Mouse (Mus musculus) kidney, adult 2 months (tissue): ENCODE measurements at regions not wholly inside any gene's neighbourhood (a gene's known extent, or its start where the extent isn't known, plus 50 kb on each side); places are given as distances from the start of the nearest gene placed in this dataset.

ENCODE experiments used
- DNase-seq: peaks from one replicate; pipeline ENCODE4 v3.0.0; 2021
- H3K27ac ChIP-seq: fragments of 200-500 bp; 2 replicates; pipeline ENCODE4 v1.5.1; 2012; ENCODE audit warnings: low read depth, low read length, control low read depth, inconsistent platforms; ENCODE audit not compliant: insufficient read depth
- H3K27me3 ChIP-seq: fragments of 200-500 bp; replicated peaks from 2 replicates; pipeline ENCODE4 v1.6.1; 2012; ENCODE audit warnings: mild to moderate bottlenecking, moderate library complexity, low read length, inconsistent platforms; ENCODE audit not compliant: control insufficient read depth, insufficient read depth
- H3K36me3 ChIP-seq: fragments of 200-500 bp; 2 replicates; pipeline ENCODE4 v1.6.1; 2012; ENCODE audit warnings: mild to moderate bottlenecking, moderate library complexity, low read length, inconsistent platforms; ENCODE audit not compliant: control insufficient read depth, insufficient read depth
- H3K4me1 ChIP-seq: fragments of 200-500 bp; 2 replicates; pipeline ENCODE4 v1.6.1; 2011; ENCODE audit warnings: low read length; ENCODE audit not compliant: control insufficient read depth, insufficient read depth
- H3K4me3 ChIP-seq: fragments of 200-500 bp; 2 replicates; pipeline ENCODE4 v1.5.1; 2011; ENCODE audit warnings: mild to moderate bottlenecking, low read depth, low read length, control low read depth; ENCODE audit not compliant: insufficient read depth
- CTCF ChIP-seq: fragments of 200-500 bp; conservative IDR thresholded peaks from 2 replicates; pipeline ENCODE4 v1.5.1; 2011; ENCODE audit warnings: low read depth, mild to moderate bottlenecking, control low read depth, low read length, moderate library complexity, mixed read lengths; ENCODE audit not compliant: insufficient read depth, insufficient read length
- POLR2A ChIP-seq: fragments of 200-500 bp; IDR thresholded peaks from one replicate; pipeline ENCODE4 v1.6.1; 2011; ENCODE audit warnings: low read depth, low read length, control low read depth
- WGBS: fragments of 180-500 bp; shearing (Covaris S2); methylation state at CpG from one replicate; pipeline ENCODE4 v1.1.7; 2018; 5-methylcytosine and 5-hydroxymethylcytosine counted together

- no peaks in the 10 kb centered on the region for H3K27me3 ChIP-seq
- WGBS: 81% methylated on average over 11 of the region's 11 CpGs
Observed at GRCm38 (mm10) chr14:25272366-25273156, 186.4 kb upstream of the Zmiz1 start.

DNA sequence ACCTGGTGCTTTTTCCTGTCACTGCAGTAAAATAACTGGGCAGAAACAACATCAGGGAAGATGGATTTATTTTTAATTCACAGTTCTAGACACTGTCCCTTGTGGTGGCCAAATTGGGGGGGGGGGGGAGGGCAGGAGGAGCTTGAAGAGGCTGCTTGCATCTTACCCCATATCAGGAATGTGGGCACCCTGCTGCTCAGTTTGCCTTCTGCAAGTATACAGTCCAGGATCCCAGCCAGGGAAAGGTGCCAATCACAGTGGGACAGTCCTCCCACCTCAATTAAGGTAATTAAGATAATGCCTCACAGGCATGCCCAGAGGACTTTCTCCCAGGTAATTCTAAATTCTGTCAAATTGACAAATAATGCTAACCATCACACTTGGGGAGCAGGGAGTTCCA lies 179.2 kb upstream of the Zmiz1 start:
- TF ChIP-seq POLR2A (no peak), CTCF (no peak)
- no peak overlapping the region for H3K27ac ChIP-seq
- DNase-seq: no peak
- no peaks in the 10 kb centered on the region for H3K36me3 ChIP-seq
- no peaks in the 10 kb centered on the region for H3K4me1 ChIP-seq
- H3K27me3 ChIP-seq: no peaks in the 10 kb centered on the region
- no peak overlapping the region for H3K4me3 ChIP-seq

More at GRCm38 (mm10) chr14:25272366-25273156, 186.4 kb upstream of the Zmiz1 start:
- DNase-seq: no peak
- TF ChIP-seq CTCF: no peak
- TF ChIP-seq POLR2A: no peak
- Histone ChIP-seq H3K36me3 (no peaks in the 10 kb centered on the region), H3K4me3 (no peak overlapping the region), H3K4me1 (no peaks in the 10 kb centered on the region; the same call in 1 of the 2 replicates), H3K27ac (no peak overlapping the region)

DNA sequence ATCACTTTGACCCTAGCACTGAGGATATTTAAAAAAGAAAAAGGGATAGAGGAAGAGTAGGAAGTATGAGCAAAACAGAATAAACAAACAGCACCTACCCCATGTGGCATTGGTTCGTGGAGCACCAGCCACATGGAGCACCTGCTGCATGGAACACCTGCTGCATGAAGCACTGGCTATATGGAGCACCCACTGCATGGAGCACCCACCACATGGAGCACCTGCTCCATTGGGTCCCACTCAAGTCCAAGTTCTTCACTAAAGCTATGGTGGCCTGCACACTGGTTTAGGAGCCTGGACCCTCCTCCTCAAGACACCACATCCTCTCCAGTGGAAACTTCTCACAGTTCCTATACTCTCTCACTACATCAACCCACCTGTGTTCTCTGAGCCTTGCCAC lies 166.4 kb upstream of the Zmiz1 start:
- Histone ChIP-seq H3K4me1 (no peaks in the 10 kb centered on the region), H3K27me3 (no peaks in the 10 kb centered on the region), H3K27ac (no peak overlapping the region), H3K36me3 (no peaks in the 10 kb centered on the region), H3K4me3 (no peak overlapping the region)
- WGBS: 73% methylated on average over 1 of the region's 1 CpGs
- TF ChIP-seq POLR2A: no peak
- no peak for DNase-seq

DNA sequence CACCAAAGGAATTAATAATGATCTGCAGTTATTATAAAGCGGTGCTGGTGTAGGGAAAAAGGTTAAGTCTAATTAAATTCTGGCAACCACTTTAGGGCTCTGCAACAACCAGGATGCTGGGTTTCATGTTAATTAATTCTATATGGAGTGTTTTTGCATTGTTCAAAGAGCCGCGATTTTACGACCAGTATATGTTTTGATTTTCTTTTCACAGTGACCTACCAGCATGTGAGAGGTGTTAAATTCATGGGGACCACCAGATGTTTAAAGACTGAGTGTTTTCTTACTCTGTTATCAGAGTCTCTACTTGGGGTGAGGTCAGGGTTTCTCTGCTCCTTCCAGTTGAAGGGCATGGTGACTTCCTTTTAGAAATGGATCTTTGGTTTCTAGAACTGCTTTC lies 164.8 kb upstream of the Zmiz1 start:
- H3K4me3 ChIP-seq: no peak overlapping the region
- H3K27ac ChIP-seq: no peak overlapping the region
- H3K27me3 ChIP-seq: no peaks in the 10 kb centered on the region
- no peak for DNase-seq
- H3K36me3 ChIP-seq: no peaks in the 10 kb centered on the region
- H3K4me1 ChIP-seq: no peaks in the 10 kb centered on the region
- TF ChIP-seq CTCF: no peak
- WGBS: 72% methylated on average over 4 of the region's 4 CpGs

GRCm38 (mm10) chr14:25295688-25296350 lies 163.2 kb upstream of the Zmiz1 start:
- no peak for TF ChIP-seq CTCF
- TF ChIP-seq POLR2A: no peak
- H3K27me3 ChIP-seq: no peaks in the 10 kb centered on the region
- H3K27ac ChIP-seq: no peak overlapping the region
- WGBS: 55% methylated on average over 5 of the region's 5 CpGs
- H3K4me3 ChIP-seq: no peak overlapping the region
- no peaks in the 10 kb centered on the region for H3K4me1 ChIP-seq
- DNase-seq: peak; percentile 76
- no peaks in the 10 kb centered on the region for H3K36me3 ChIP-seq

- DNase-seq: no peak
- TF ChIP-seq CTCF (no peak), POLR2A (no peak)
- H3K36me3 ChIP-seq: no peaks in the 10 kb centered on the region
- no peaks in the 10 kb centered on the region for H3K27me3 ChIP-seq
- 94% methylated on average over 3 of the region's 3 CpGs for WGBS
- no peak overlapping the region for H3K27ac ChIP-seq
- H3K4me1 ChIP-seq: peaks cover 1% of the 10 kb centered on the region; the same call in 1 of the 2 replicates
- H3K4me3 ChIP-seq: no peak overlapping the region
Observed at GRCm38 (mm10) chr14:25299673-25300190, 159.3 kb upstream of the Zmiz1 start.

DNA sequence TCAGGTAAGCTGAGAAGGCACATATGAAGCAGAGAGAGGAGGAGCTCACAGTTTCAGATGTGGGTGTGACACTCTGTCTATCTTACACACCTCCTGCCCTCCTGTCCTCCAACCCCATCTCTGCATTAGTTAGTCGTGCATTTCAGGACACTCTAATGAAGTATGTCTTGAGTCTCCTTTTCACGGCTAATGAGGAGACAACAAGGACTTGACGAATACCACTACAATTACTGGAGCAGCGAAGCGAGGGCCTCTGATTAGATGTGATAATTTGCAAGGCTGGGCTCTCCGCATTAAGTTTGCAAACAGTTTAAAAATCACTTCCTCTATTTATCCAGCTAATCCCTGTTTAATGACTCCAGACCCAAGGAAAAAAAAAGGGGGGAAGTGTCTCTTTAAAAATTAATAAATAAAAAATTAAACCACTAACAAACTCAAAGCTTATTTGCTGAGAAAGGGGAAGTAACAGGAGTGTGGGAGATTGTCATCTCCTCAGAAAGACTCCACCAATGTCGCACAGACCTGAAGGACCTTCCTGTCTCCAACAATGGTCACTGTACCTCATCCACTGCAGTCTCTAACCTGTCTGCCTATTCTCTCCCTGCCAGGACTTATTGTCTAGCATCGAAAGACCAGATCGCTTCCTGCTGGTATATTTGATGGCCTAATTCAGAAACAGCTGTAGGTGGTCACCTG lies 157.5 kb upstream of the Zmiz1 start:
- WGBS: 67% methylated on average over 9 of the region's 9 CpGs
- no peaks in the 10 kb centered on the region for H3K36me3 ChIP-seq
- peaks cover 5% of the 10 kb centered on the region; the same call in 1 of the 2 replicates for H3K4me1 ChIP-seq
- no peaks in the 10 kb centered on the region for H3K27me3 ChIP-seq
- DNase-seq: no peak
- H3K4me3 ChIP-seq: peak overlapping the region; percentile 21
- TF ChIP-seq POLR2A: no peak
- no peak for TF ChIP-seq CTCF
- H3K27ac ChIP-seq: no peak overlapping the region
